Mouse (Mus musculus): Measurements from ENCODE around the gene Tmx2. TPM values are rescaled to one million over a fixed set of nuclear protein-coding genes. Genes with fewer than 3 reads are reported as not detected.

Tmx2 gene
- total and polyA plus RNA-seq, 3 experiments, result 64.6 to 66.8 TPM; not detected in 1

GRCm38 (mm10) chr2:84637452-84638165, 41.3 kb downstream of the Tmx2 start:
- H3K4me1 ChIP-seq (ENCODE audit: control insufficient read depth in 1 of 2, insufficient read depth in 2 of 2, low read length in 2 of 2), result peaks cover 13 to 18% of the 10 kb centered on the region in 2 experiments

GRCm38 (mm10) chr2:84636231-84636741, 42.7 kb downstream of the Tmx2 start:
- no peak overlapping the region for H3K27ac ChIP-seq (ENCODE audit: control insufficient read depth, low read depth, low read length)
- peaks cover 33% of the 10 kb centered on the region for H3K79me2 ChIP-seq (ENCODE audit: control insufficient read depth, insufficient read depth, low read length, poor library complexity)
- H3K9ac ChIP-seq (ENCODE audit: control insufficient read depth, low read depth, low read length, poor library complexity, severe bottlenecking), result no peak overlapping the region
- H3K4me3 ChIP-seq (ENCODE audit: control insufficient read depth in 1 of 2, insufficient read depth in 1 of 2, low read depth in 2 of 2, low read length in 2 of 2), result no peak overlapping the region
- TF ChIP-seq MYC (IDR thresholded peaks at IDR 0.05; ENCODE audit: low read depth, low read length) (no peak), EP300 (IDR thresholded peaks at IDR 0.05; ENCODE audit: low read depth in 1 of 2, low read length in 2 of 2) (no peak), CTCF (IDR thresholded peaks at IDR 0.05 in 2 of 3, conservative IDR thresholded peaks at IDR 0.05 in 1 of 3; ENCODE audit: control insufficient read depth in 1 of 3, insufficient read depth in 1 of 3, low read depth in 2 of 3, low read length in 3 of 3, poor library complexity in 1 of 3, severe bottlenecking in 1 of 3) (no peak), POLR2A (IDR thresholded peaks at IDR 0.05; ENCODE audit: control insufficient read depth in 1 of 2, insufficient read depth in 1 of 2, low read depth in 1 of 2, low read length in 2 of 2, poor library complexity in 1 of 2) (no peak), MAX (IDR thresholded peaks at IDR 0.05; ENCODE audit: low read length) (no peak), RCOR1 (IDR thresholded peaks at IDR 0.05; ENCODE audit: low read depth, low read length) (no peak), USF2 (IDR thresholded peaks at IDR 0.05; ENCODE audit: borderline replicate concordance in 1 of 2, insufficient read depth in 1 of 2, low read depth in 1 of 2, low read length in 2 of 2) (no peak), KAT2A (conservative IDR thresholded peaks at IDR 0.05; ENCODE audit: low read depth, low read length) (no peak), SIN3A (IDR thresholded peaks at IDR 0.05; ENCODE audit: low read length) (no peak), ELF1 (IDR thresholded peaks at IDR 0.05; ENCODE audit: low read depth, low read length) (no peak), ETS1 (IDR thresholded peaks at IDR 0.05; ENCODE audit: low read depth, low read length) (no peak), GATA1 (IDR thresholded peaks at IDR 0.05; ENCODE audit: low read depth, low read length) (no peak)
- no peaks in the 10 kb centered on the region for H3K27me3 ChIP-seq (ENCODE audit: control insufficient read depth in 1 of 2, insufficient read depth in 2 of 2, low read length in 2 of 2)
- no peak for DNase-seq (ENCODE audit: low read depth, low spot score)
- peaks cover 0 to 25% of the 10 kb centered on the region in 2 experiments; a peak in 3 of 4 replicates for H3K36me3 ChIP-seq (ENCODE audit: control insufficient read depth in 1 of 2, insufficient read depth in 2 of 2, low read length in 2 of 2)
- peaks cover 20 to 22% of the 10 kb centered on the region in 2 experiments for H3K4me1 ChIP-seq (ENCODE audit: control insufficient read depth in 1 of 2, insufficient read depth in 2 of 2, low read length in 2 of 2)
- no peaks in the 10 kb centered on the region for H3K9me3 ChIP-seq (replicated peaks; ENCODE audit: insufficient read depth, low read length)

More at GRCm38 (mm10) chr2:84637452-84638165, 41.3 kb downstream of the Tmx2 start:
- no peak for DNase-seq (ENCODE audit: low read depth, low spot score)
- H3K36me3 ChIP-seq (ENCODE audit: control insufficient read depth in 1 of 2, insufficient read depth in 2 of 2, low read length in 2 of 2), result peaks cover 0 to 17% of the 10 kb centered on the region in 2 experiments; a peak in 3 of 4 replicates
- no peak overlapping the region for H3K4me3 ChIP-seq (ENCODE audit: control insufficient read depth in 1 of 2, insufficient read depth in 1 of 2, low read depth in 2 of 2, low read length in 2 of 2)
- TF ChIP-seq NELFE (IDR thresholded peaks at IDR 0.05; ENCODE audit: low read depth, low read length) (no peak), ZNF384 (IDR thresholded peaks at IDR 0.05; ENCODE audit: low read depth, low read length) (peak; percentile 71)
- H3K27ac ChIP-seq (ENCODE audit: control insufficient read depth, low read depth, low read length), result no peak overlapping the region
- no peaks in the 10 kb centered on the region for H3K27me3 ChIP-seq (ENCODE audit: control insufficient read depth in 1 of 2, insufficient read depth in 2 of 2, low read length in 2 of 2)
- H3K9me3 ChIP-seq (replicated peaks; ENCODE audit: insufficient read depth, low read length), result no peaks in the 10 kb centered on the region
- peaks cover 29% of the 10 kb centered on the region for H3K79me2 ChIP-seq (ENCODE audit: control insufficient read depth, insufficient read depth, low read length, poor library complexity)
- no peak overlapping the region for H3K9ac ChIP-seq (ENCODE audit: control insufficient read depth, low read depth, low read length, poor library complexity, severe bottlenecking)

All from MEL (cell line).